Mouse (Mus musculus): ENCODE measurements around the gene Gm11361. TPM values are rescaled to one million over a fixed set of nuclear protein-coding genes. Genes with fewer than 3 reads are reported as not detected.

The Gm11361 gene
- 1.5 and 2.0 TPM in 2 replicates for polyA plus RNA-seq (2014; fragmentation: Nextera tagmentation; extraction: Ambion mirVana)

DNA sequence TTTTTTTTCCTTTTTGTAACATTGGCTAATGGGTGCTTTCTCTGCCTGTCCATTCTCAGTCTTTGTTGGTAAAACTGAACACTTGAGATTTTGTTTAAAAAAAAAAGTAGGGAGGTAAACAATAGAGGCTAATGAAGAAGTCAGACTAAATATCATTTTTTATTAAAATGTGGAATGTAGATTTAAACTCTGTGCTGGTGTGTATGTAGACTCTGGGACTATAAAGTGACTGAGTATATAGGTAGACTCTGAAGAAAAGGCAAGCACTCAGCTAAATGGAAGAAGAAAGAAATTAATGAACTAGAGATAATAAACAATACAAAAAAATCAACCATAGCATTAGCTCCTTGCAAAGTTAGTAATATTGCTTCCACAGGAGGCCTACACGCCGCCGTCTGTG lies at the start of gene Gm11361:
Gm11361 (plus strand) TSS at position 301 of the 400 bp plus-strand sequence.
- Histone ChIP-seq H3K4me3 (replicated peaks; ENCODE audit: low read depth, low read length) (no peak within 1 kb of the TSS), H3K27ac (replicated peaks; ENCODE audit: low read depth, low read length) (no peak within 1 kb of the TSS), H3K4me2 (ENCODE audit: low read length) (no peak within 1 kb of the TSS), H3K27me3 (ENCODE audit: control insufficient read depth, insufficient read depth, low read length) (no peaks in the 10 kb centered on the region), H3K9me3 (ENCODE audit: control insufficient read depth, low read length) (no peaks in the 10 kb centered on the region), H3K9ac (replicated peaks; ENCODE audit: low read length) (no peak within 1 kb of the TSS), H3K36me3 (ENCODE audit: control insufficient read depth, insufficient read depth, low read length) (no peaks in the 10 kb centered on the region), H3K4me1 (ENCODE audit: control insufficient read depth, insufficient read depth, low read length) (no peaks in the 10 kb centered on the region)
- ATAC-seq (ENCODE audit: low FRiP score, low TSS enrichment) (no peak), DNase-seq (no peak)
- WGBS: 100% methylated on average over 3 of the region's 3 CpGs

GRCm38 (mm10) chr13:28264399-28264798 lies 7.1 kb downstream of the Gm11361 start:
- H3K4me2 ChIP-seq (ENCODE audit: low read length): no peak overlapping the region
- no peak overlapping the region for H3K27ac ChIP-seq (replicated peaks; ENCODE audit: low read depth, low read length)
- no peaks in the 10 kb centered on the region for H3K9me3 ChIP-seq (ENCODE audit: control insufficient read depth, low read length)
- no peaks in the 10 kb centered on the region for H3K36me3 ChIP-seq (ENCODE audit: control insufficient read depth, insufficient read depth, low read length)
- peak; percentile 26 for DNase-seq
- no peaks in the 10 kb centered on the region for H3K4me1 ChIP-seq (ENCODE audit: control insufficient read depth, insufficient read depth, low read length)
- H3K4me3 ChIP-seq (replicated peaks; ENCODE audit: low read depth, low read length): no peak overlapping the region
- no peaks in the 10 kb centered on the region for H3K27me3 ChIP-seq (ENCODE audit: control insufficient read depth, insufficient read depth, low read length)
- no peak overlapping the region for H3K9ac ChIP-seq (replicated peaks; ENCODE audit: low read length)
- ATAC-seq (ENCODE audit: low FRiP score, low TSS enrichment): no peak
- WGBS: 17% methylated on average over 1 of the region's 1 CpGs

GRCm38 (mm10) chr13:28287368-28287767 lies 30.0 kb downstream of the Gm11361 start:
- Histone ChIP-seq H3K9ac (replicated peaks; ENCODE audit: low read length) (no peak overlapping the region), H3K4me2 (ENCODE audit: low read length) (no peak overlapping the region), H3K9me3 (ENCODE audit: control insufficient read depth, low read length) (no peaks in the 10 kb centered on the region), H3K27me3 (ENCODE audit: control insufficient read depth, insufficient read depth, low read length) (no peaks in the 10 kb centered on the region), H3K4me1 (ENCODE audit: control insufficient read depth, insufficient read depth, low read length) (no peaks in the 10 kb centered on the region), H3K27ac (replicated peaks; ENCODE audit: low read depth, low read length) (no peak overlapping the region), H3K4me3 (replicated peaks; ENCODE audit: low read depth, low read length) (no peak overlapping the region), H3K36me3 (ENCODE audit: control insufficient read depth, insufficient read depth, low read length) (no peaks in the 10 kb centered on the region)
- DNase-seq (no peak), ATAC-seq (ENCODE audit: low FRiP score, low TSS enrichment) (no peak)
- WGBS: 92% methylated on average over 3 of the region's 3 CpGs

GRCm38 (mm10) chr13:28294272-28294671 lies 36.9 kb downstream of the Gm11361 start:
- peaks cover 30% of the 10 kb centered on the region for H3K4me1 ChIP-seq (ENCODE audit: control insufficient read depth, insufficient read depth, low read length)
- peak; percentile 19; the same call in 1 of the 2 replicates for ATAC-seq (ENCODE audit: low FRiP score, low TSS enrichment)

GRCm38 (mm10) chr13:28294757-28295361 lies 37.5 kb downstream of the Gm11361 start:
- H3K27me3 ChIP-seq (ENCODE audit: control insufficient read depth, insufficient read depth, low read length): no peaks in the 10 kb centered on the region
- ATAC-seq (ENCODE audit: low FRiP score, low TSS enrichment): peak; percentile 86
- H3K9ac ChIP-seq (replicated peaks; ENCODE audit: low read length): no peak overlapping the region
- H3K4me2 ChIP-seq (ENCODE audit: low read length): peak overlapping the region; percentile 28
- WGBS: 4% methylated on average over 3 of the region's 3 CpGs
- no peaks in the 10 kb centered on the region for H3K36me3 ChIP-seq (ENCODE audit: control insufficient read depth, insufficient read depth, low read length)
- H3K27ac ChIP-seq (replicated peaks; ENCODE audit: low read depth, low read length): peak overlapping the region; percentile 81
- H3K4me3 ChIP-seq (replicated peaks; ENCODE audit: low read depth, low read length): no peak overlapping the region
- no peaks in the 10 kb centered on the region for H3K9me3 ChIP-seq (ENCODE audit: control insufficient read depth, low read length)
- peaks cover 30% of the 10 kb centered on the region for H3K4me1 ChIP-seq (ENCODE audit: control insufficient read depth, insufficient read depth, low read length)
- DNase-seq: peak; percentile 89

More at GRCm38 (mm10) chr13:28294272-28294671, 36.9 kb downstream of the Gm11361 start:
- WGBS: 50% methylated on average over 4 of the region's 4 CpGs
- Histone ChIP-seq H3K9ac (replicated peaks; ENCODE audit: low read length) (no peak overlapping the region), H3K9me3 (ENCODE audit: control insufficient read depth, low read length) (no peaks in the 10 kb centered on the region), H3K4me3 (replicated peaks; ENCODE audit: low read depth, low read length) (no peak overlapping the region), H3K36me3 (ENCODE audit: control insufficient read depth, insufficient read depth, low read length) (no peaks in the 10 kb centered on the region), H3K4me2 (ENCODE audit: low read length) (peak overlapping the region; percentile 28), H3K27me3 (ENCODE audit: control insufficient read depth, insufficient read depth, low read length) (no peaks in the 10 kb centered on the region), H3K27ac (replicated peaks; ENCODE audit: low read depth, low read length) (peak overlapping the region; percentile 81)
- DNase-seq: peak; percentile 62

DNA sequence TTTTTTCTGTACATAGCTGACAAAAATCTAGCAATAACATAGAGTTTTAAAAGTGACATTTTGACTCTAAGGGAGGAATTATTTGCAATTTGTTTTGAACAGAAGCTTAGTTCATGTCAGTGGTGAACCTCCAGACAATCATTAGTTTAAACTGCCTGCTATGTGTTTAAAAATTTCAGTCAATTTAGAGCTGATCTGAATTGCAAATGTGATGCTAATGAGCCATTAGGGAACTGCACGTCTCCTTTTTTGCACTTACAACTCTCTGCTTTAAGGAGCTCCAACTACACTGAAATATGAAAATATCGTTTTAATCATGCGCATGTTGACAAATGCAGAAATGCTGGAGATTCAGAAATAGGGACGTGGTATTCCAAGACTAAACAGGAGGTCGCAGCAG lies 38.2 kb downstream of the Gm11361 start:
- Histone ChIP-seq H3K4me2 (ENCODE audit: low read length) (peak overlapping the region; percentile 28), H3K27ac (replicated peaks; ENCODE audit: low read depth, low read length) (peak overlapping the region; percentile 81), H3K4me1 (ENCODE audit: control insufficient read depth, insufficient read depth, low read length) (peaks cover 30% of the 10 kb centered on the region), H3K9ac (replicated peaks; ENCODE audit: low read length) (no peak overlapping the region), H3K27me3 (ENCODE audit: control insufficient read depth, insufficient read depth, low read length) (no peaks in the 10 kb centered on the region), H3K4me3 (replicated peaks; ENCODE audit: low read depth, low read length) (no peak overlapping the region), H3K36me3 (ENCODE audit: control insufficient read depth, insufficient read depth, low read length) (no peaks in the 10 kb centered on the region), H3K9me3 (ENCODE audit: control insufficient read depth, low read length) (no peaks in the 10 kb centered on the region)
- 26% methylated on average over 5 of the region's 5 CpGs for WGBS
- DNase-seq: peak; percentile 70
- ATAC-seq (ENCODE audit: low FRiP score, low TSS enrichment): peak; percentile 56; the same call in 1 of the 2 replicates

- H3K4me2 ChIP-seq (ENCODE audit: low read length): peak overlapping the region; percentile 6; the same call in 1 of the 2 replicates
- 87% methylated on average over 2 of the region's 2 CpGs for WGBS
- no peak overlapping the region for H3K9ac ChIP-seq (replicated peaks; ENCODE audit: low read length)
- no peaks in the 10 kb centered on the region for H3K9me3 ChIP-seq (ENCODE audit: control insufficient read depth, low read length)
- H3K4me1 ChIP-seq (ENCODE audit: control insufficient read depth, insufficient read depth, low read length): peaks cover 30% of the 10 kb centered on the region
- DNase-seq (no peak), ATAC-seq (ENCODE audit: low FRiP score, low TSS enrichment) (no peak)
- no peak overlapping the region for H3K4me3 ChIP-seq (replicated peaks; ENCODE audit: low read depth, low read length)
- H3K27ac ChIP-seq (replicated peaks; ENCODE audit: low read depth, low read length): no peak overlapping the region
- H3K36me3 ChIP-seq (ENCODE audit: control insufficient read depth, insufficient read depth, low read length): no peaks in the 10 kb centered on the region
- H3K27me3 ChIP-seq (ENCODE audit: control insufficient read depth, insufficient read depth, low read length): no peaks in the 10 kb centered on the region
Measured at GRCm38 (mm10) chr13:28297098-28297497, 39.8 kb downstream of the Gm11361 start.

DNA sequence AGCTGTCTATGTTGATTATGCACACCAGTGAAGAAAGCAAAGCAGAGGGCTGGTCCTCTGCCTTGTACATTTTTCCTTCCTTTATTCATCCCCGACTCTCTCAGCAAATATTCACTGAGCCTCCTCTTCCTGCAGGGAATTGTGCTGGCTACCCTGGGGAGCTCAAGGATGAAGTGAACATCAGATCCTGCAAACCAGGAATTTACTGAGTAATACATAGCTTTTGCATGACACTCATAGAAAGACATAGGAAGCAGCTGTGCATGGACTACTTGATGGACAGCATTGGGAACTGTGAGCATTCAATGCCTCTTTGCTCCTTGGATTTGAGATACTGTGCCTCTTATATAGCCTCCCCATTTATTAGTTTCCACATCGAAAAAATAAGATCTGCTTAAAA lies 40.2 kb downstream of the Gm11361 start:
- ATAC-seq (ENCODE audit: low FRiP score, low TSS enrichment): no peak

More for the DNA sequence above, 40.2 kb downstream of the Gm11361 start:
- Histone ChIP-seq H3K4me3 (replicated peaks; ENCODE audit: low read depth, low read length) (no peak overlapping the region), H3K9ac (replicated peaks; ENCODE audit: low read length) (no peak overlapping the region), H3K4me1 (ENCODE audit: control insufficient read depth, insufficient read depth, low read length) (peaks cover 30% of the 10 kb centered on the region), H3K4me2 (ENCODE audit: low read length) (no peak overlapping the region), H3K36me3 (ENCODE audit: control insufficient read depth, insufficient read depth, low read length) (no peaks in the 10 kb centered on the region), H3K27ac (replicated peaks; ENCODE audit: low read depth, low read length) (peak overlapping the region; percentile 46; the same call in 1 of the 2 replicates), H3K9me3 (ENCODE audit: control insufficient read depth, low read length) (no peaks in the 10 kb centered on the region), H3K27me3 (ENCODE audit: control insufficient read depth, insufficient read depth, low read length) (no peaks in the 10 kb centered on the region)
- 38% methylated on average over 2 of the region's 2 CpGs for WGBS
- no peak for DNase-seq
